Mouse (Mus musculus): Measurements from ENCODE around the gene Cars. TPM values are rescaled to one million over a fixed set of nuclear protein-coding genes. Genes with fewer than 3 reads are reported as not detected.

The Cars gene
- total RNA-seq, 2 experiments from 2014 or later: 59.5 to 68.2 TPM

DNA sequence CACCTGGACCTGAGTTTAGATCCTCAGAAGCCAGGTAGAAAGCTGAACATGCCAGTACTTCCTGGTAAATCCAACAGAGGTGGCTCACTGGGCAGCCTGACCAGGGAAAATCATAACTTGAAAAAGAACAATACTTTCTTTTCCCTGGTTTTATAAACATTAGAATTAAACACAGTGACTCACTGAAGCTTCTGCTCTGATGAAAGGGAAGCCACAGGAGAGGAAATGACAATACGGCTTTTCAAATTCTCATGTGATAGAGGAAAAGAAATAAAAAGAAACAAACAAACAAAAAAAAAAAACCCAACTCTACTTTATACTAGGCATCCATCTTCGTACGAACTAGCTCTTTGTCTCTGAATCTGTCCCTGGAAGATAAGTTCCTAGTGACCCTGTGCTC is 24.7 kb upstream of the Cars start:
- Histone ChIP-seq H3K27ac (no peak overlapping the region), H3K4me3 (no peak overlapping the region)
- no peak for TF ChIP-seq CTCF (IDR thresholded peaks at IDR 0.05)
- intact Hi-C loops (cut with DNase I): no loop called here
- no peak for DNase-seq (ENCODE audit: extremely low spot score in 1 of 2, low spot score in 2 of 2)

- intact Hi-C loops (cut with DNase I): no loop called here
- TF ChIP-seq CTCF (IDR thresholded peaks at IDR 0.05): no peak
- no peak overlapping the region for H3K27ac ChIP-seq
- no peak for DNase-seq (ENCODE audit: extremely low spot score in 1 of 2, low spot score in 2 of 2)
- H3K4me3 ChIP-seq: no peak overlapping the region
Observed at GRCm38 (mm10) chr7:143620951-143621350, 21.1 kb upstream of the Cars start.

GRCm38 (mm10) chr7:143614404-143615135 is 14.7 kb upstream of the Cars start:
- no peak overlapping the region for H3K4me3 ChIP-seq
- no peak for DNase-seq (ENCODE audit: extremely low spot score in 1 of 2, low spot score in 2 of 2)
- TF ChIP-seq CTCF (IDR thresholded peaks at IDR 0.05): no peak
- H3K27ac ChIP-seq: no peak overlapping the region
- intact Hi-C loops (cut with DNase I): loop anchor here (5.0 kb wide), 1 partner anchor 48 kb away; no protein-coding TSS in a partner anchor

DNA sequence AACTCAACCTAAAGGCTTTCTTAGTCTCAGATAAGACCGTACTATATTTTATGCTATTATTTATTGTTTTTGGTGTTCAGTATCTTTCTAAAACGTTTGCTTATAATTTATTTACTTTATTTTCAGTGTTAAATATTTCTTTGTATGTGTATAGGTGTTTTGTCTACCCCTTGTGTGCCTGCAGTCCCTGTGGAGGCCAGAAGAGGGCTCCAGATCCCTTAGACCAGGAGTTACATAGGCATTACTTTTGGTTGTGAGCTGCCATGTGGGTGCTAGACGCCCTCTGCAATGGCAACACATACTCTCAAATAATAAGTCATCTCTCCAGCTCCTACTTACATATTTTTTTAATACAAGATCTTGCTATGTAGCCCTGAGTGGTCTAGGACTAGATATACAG is 12.3 kb upstream of the Cars start:
- intact Hi-C loops (cut with DNase I): loop anchor here (5.0 kb wide), 1 partner anchor 50 kb away; no protein-coding TSS in a partner anchor
- H3K27ac ChIP-seq: no peak overlapping the region
- DNase-seq (ENCODE audit: extremely low spot score in 1 of 2, low spot score in 2 of 2): no peak
- TF ChIP-seq CTCF (IDR thresholded peaks at IDR 0.05): peak; percentile 23
- H3K4me3 ChIP-seq: no peak overlapping the region

DNA sequence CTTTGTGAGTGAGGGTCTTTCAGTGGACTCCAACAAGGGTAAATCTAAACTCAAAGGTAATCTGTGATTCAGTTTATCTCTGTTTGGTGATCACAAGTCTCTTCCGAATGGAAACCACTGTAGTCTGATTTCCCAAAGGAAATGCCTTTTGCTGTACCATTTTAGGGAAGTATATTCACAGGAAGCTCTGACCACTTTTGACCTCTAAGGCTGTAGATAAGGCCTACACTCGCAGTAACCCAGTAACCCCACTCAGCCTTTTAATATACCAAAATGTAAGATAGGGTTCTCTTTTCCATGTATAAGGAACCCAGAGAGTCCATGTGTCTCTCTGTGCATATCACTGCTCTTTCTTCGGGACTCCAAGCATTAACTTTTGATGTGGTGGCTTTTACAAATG is 5.4 kb upstream of the Cars start:
- intact Hi-C loops (cut with DNase I): no loop called here
- no peak overlapping the region for H3K27ac ChIP-seq
- H3K4me3 ChIP-seq: no peak overlapping the region

DNA sequence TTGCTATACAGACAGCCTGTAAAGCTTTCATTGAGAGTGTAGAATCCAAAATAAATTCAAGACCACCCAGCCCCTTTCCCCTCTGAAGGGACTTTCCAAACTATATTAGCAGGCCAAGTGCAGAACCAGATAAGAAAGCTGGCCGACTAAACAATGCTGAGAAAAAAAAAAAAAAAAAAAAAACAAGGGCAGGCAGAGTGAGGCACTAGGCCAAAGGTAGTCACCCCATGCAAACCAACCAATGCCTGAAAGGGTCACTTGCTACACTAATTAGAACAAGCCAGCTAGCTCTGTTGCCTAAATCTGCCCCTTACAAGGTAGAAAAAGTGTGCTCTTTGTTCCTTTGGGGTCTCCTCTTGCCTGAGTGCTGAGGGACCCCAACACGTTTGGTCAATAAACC is 5.0 kb upstream of the Cars start:
- intact Hi-C loops (cut with DNase I): loop anchor here (5.0 kb wide), 1 partner anchor 157 kb away; no protein-coding TSS in a partner anchor
- TF ChIP-seq CTCF (IDR thresholded peaks at IDR 0.05): no peak
- no peak overlapping the region for H3K27ac ChIP-seq
- DNase-seq (ENCODE audit: extremely low spot score in 1 of 2, low spot score in 2 of 2): no peak
- no peak overlapping the region for H3K4me3 ChIP-seq

More for the DNA sequence above, 5.4 kb upstream of the Cars start:
- no peak for TF ChIP-seq CTCF (IDR thresholded peaks at IDR 0.05)
- DNase-seq (ENCODE audit: extremely low spot score in 1 of 2, low spot score in 2 of 2): no peak

DNA sequence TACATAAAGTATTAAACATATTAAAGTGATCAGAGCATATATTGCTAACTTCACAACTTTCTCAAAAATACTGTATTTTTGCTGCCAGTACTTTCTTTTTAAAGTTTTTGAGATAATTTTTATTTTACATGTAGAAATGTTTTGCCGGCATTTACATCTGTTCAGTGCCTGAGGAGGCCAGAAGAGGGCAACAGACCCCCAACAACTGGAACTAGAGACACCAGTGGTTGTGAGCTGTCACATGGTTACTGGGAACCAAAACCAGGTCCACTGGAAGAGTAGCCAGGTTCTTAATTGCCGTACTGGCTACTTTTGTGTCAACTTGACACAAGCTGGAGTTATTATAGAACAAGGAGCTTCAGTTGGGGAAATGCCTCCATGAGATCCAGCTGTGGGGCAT is 1.8 kb upstream of the Cars start:
- Histone ChIP-seq H3K27ac (no peak overlapping the region), H3K4me3 (no peak overlapping the region)
- intact Hi-C loops (cut with DNase I): loop anchor here (5.0 kb wide), 1 partner anchor 161 kb away; no protein-coding TSS in a partner anchor
- no peak; the same call in 1 of the 2 replicates for TF ChIP-seq CTCF (IDR thresholded peaks at IDR 0.05)
- no peak for DNase-seq (ENCODE audit: extremely low spot score in 1 of 2, low spot score in 2 of 2)

DNA sequence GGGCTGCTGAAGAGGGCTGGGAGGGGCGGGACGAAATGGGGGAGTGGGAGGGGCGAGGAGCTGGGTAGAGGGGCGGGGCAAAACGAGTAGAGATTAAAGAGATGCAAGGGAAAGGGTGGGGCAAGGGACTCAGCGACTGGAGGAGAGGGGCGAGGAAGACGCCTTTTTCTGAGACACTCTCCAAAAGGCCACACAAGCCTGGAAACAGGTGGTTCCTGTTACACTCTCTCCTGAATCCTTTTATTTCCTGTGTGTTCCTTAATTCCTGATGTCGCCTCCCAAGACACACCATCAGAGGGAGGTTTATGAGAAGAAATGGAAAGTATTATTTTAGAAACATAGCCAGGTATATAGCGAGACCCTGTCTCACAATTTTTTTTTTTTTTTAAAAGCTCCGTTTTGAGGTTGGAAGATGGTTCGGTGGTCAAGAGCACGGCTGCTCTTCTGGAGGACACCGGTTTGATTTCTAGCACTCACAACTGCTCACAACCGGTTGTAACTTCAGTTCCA is 396 bp upstream of the Cars start:
- no peak for DNase-seq (ENCODE audit: extremely low spot score in 1 of 2, low spot score in 2 of 2)
- intact Hi-C loops (cut with DNase I): loop anchor here (5.0 kb wide), 1 partner anchor 162 kb away; no protein-coding TSS in a partner anchor
- H3K27ac ChIP-seq: no peak overlapping the region
- TF ChIP-seq CTCF (IDR thresholded peaks at IDR 0.05): no peak
- peak overlapping the region; percentile 99 for H3K4me3 ChIP-seq

GRCm38 (mm10) chr7:143594865-143595264 is 5.0 kb downstream of the Cars start:
- no peak for TF ChIP-seq CTCF (IDR thresholded peaks at IDR 0.05)
- intact Hi-C loops (cut with DNase I): no loop called here
- no peak for DNase-seq (ENCODE audit: extremely low spot score in 1 of 2, low spot score in 2 of 2)
- no peak overlapping the region for H3K27ac ChIP-seq
- no peak overlapping the region for H3K4me3 ChIP-seq

- DNase-seq (ENCODE audit: extremely low spot score in 1 of 2, low spot score in 2 of 2): no peak
- no peak for TF ChIP-seq CTCF (IDR thresholded peaks at IDR 0.05)
- intact Hi-C loops (cut with DNase I): no loop called here
- no peak overlapping the region for H3K4me3 ChIP-seq
- H3K27ac ChIP-seq: no peak overlapping the region
Observed at GRCm38 (mm10) chr7:143592255-143592654, 7.6 kb downstream of the Cars start.

GRCm38 (mm10) chr7:143588006-143588405 is 11.9 kb downstream of the Cars start:
- no peak for TF ChIP-seq CTCF (IDR thresholded peaks at IDR 0.05)
- intact Hi-C loops (cut with DNase I): no loop called here
- H3K4me3 ChIP-seq: no peak overlapping the region

DNA sequence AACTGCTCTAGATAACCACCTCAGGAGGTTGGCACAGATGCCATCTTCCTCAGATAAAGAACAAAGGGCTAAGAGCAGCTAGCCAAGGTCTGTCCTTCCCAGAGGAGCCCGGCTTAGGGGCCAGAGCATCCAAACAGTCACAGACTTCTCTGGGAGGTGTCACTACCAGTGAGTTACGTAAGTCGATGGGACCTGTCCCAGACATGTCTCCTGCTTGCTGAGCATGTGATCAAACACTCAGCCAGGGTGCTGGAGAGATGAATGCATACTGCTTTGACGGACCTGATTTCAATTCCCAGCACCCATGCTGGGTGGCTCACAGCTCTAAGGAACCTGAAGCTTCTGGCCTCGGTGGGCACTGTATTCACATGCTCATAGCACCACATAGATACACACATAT is 12.3 kb downstream of the Cars start:
- Histone ChIP-seq H3K4me3 (no peak overlapping the region), H3K27ac (no peak overlapping the region)
- DNase-seq (ENCODE audit: extremely low spot score in 1 of 2, low spot score in 2 of 2): no peak
- no peak for TF ChIP-seq CTCF (IDR thresholded peaks at IDR 0.05)
- intact Hi-C loops (cut with DNase I): no loop called here

More at GRCm38 (mm10) chr7:143588006-143588405, 11.9 kb downstream of the Cars start:
- no peak overlapping the region for H3K27ac ChIP-seq
- no peak for DNase-seq (ENCODE audit: extremely low spot score in 1 of 2, low spot score in 2 of 2)

All from left cerebral cortex, adult 2 months (tissue).